Mouse (Mus musculus): ENCODE data around the gene Olfr984. TPM values are rescaled to one million over a fixed set of nuclear protein-coding genes. Genes with fewer than 3 reads are reported as not detected.

Gene Olfr984
- not detected in 2 replicates for polyA plus RNA-seq (2012; ENCODE audit: insufficient read depth, insufficient read length, low replicate concordance, missing spikeins)

GRCm38 (mm10) chr9:40114106-40114505 lies at the start of gene Olfr984:
Gene Olfr984 (minus strand): TSS chr9:40114206.
- TF ChIP-seq POLR2A (IDR thresholded peaks at IDR 0.05; ENCODE audit: insufficient read depth, low read depth, low read length) = no peak
- 82% methylated on average over 2 of the region's 2 CpGs for WGBS
- Histone ChIP-seq H3K4me1 (ENCODE audit: control insufficient read depth, insufficient read depth, low read length) (no peaks in the 10 kb centered on the region; the same call in 1 of the 2 replicates), H3K4me3 (ENCODE audit: insufficient read depth, low read depth, low read length) (no peak within 1 kb of the TSS), H3K27ac (ENCODE audit: insufficient read depth, low read depth, low read length) (no peak within 1 kb of the TSS)

GRCm38 (mm10) chr9:40155118-40155644 lies 41.2 kb upstream of the Olfr984 start:
- 55% methylated on average over 4 of the region's 4 CpGs for WGBS
- TF ChIP-seq CTCF (IDR thresholded peaks at IDR 0.05; ENCODE audit: insufficient read depth, low read depth, low read length) (no peak), POLR2A (IDR thresholded peaks at IDR 0.05; ENCODE audit: insufficient read depth, low read depth, low read length) (no peak)
- H3K27ac ChIP-seq (ENCODE audit: insufficient read depth, low read depth, low read length) = no peak overlapping the region

GRCm38 (mm10) chr9:40141544-40141943 lies 27.5 kb upstream of the Olfr984 start:
- WGBS = 18% methylated on average over 1 of the region's 1 CpGs
- no peak overlapping the region for H3K4me3 ChIP-seq (ENCODE audit: insufficient read depth, low read depth, low read length)
- no peak overlapping the region for H3K27ac ChIP-seq (ENCODE audit: insufficient read depth, low read depth, low read length)
- TF ChIP-seq CTCF (IDR thresholded peaks at IDR 0.05; ENCODE audit: insufficient read depth, low read depth, low read length) (no peak), POLR2A (IDR thresholded peaks at IDR 0.05; ENCODE audit: insufficient read depth, low read depth, low read length) (no peak)
- no peaks in the 10 kb centered on the region for H3K4me1 ChIP-seq (ENCODE audit: control insufficient read depth, insufficient read depth, low read length)

More at GRCm38 (mm10) chr9:40155118-40155644, 41.2 kb upstream of the Olfr984 start:
- Histone ChIP-seq H3K4me3 (ENCODE audit: insufficient read depth, low read depth, low read length) (no peak overlapping the region), H3K4me1 (ENCODE audit: control insufficient read depth, insufficient read depth, low read length) (no peaks in the 10 kb centered on the region)

GRCm38 (mm10) chr9:40139484-40139883 lies 25.5 kb upstream of the Olfr984 start:
- TF ChIP-seq CTCF (IDR thresholded peaks at IDR 0.05; ENCODE audit: insufficient read depth, low read depth, low read length) (no peak), POLR2A (IDR thresholded peaks at IDR 0.05; ENCODE audit: insufficient read depth, low read depth, low read length) (no peak)
- H3K27ac ChIP-seq (ENCODE audit: insufficient read depth, low read depth, low read length) = no peak overlapping the region

DNA sequence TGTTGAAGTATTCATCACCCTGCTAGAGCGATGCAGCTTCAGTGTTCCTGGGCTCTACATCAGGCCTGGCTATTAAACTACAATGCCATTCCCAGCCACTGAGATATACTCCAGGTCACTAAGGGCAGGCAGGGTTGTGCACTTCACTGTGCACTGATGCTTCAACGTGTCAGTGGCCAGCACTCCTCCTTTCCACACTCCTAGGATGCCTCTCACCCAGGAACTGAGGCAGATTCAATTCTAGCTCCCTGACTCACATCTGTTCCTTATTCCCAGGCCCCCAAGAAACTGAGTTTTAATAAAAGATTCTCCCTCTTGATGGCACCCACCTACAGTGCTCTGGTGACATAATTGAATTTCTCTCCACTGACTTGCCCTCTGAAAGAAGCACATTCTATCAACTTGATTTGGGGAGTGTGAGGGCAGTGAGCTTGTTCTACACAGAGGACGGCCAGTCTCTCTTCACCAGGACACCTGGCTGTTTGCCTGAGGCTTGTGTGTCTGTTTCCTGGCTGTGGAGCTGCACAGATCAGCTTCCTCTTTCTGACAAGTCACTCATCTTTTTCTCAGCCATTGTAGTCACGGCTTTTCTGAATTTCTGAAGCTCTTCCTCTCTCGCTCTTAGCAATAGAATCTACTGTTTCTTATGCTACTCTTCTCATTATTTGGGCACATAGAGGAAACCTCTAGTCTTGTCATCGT lies 23.1 kb upstream of the Olfr984 start:
- no peaks in the 10 kb centered on the region for H3K4me1 ChIP-seq (ENCODE audit: control insufficient read depth, insufficient read depth, low read length)
- H3K4me3 ChIP-seq (ENCODE audit: insufficient read depth, low read depth, low read length) = no peak overlapping the region
- H3K27ac ChIP-seq (ENCODE audit: insufficient read depth, low read depth, low read length) = no peak overlapping the region
- TF ChIP-seq POLR2A (IDR thresholded peaks at IDR 0.05; ENCODE audit: insufficient read depth, low read depth, low read length) (no peak), CTCF (IDR thresholded peaks at IDR 0.05; ENCODE audit: insufficient read depth, low read depth, low read length) (no peak)
- WGBS = 84% methylated on average over 6 of the region's 6 CpGs

More at GRCm38 (mm10) chr9:40139484-40139883, 25.5 kb upstream of the Olfr984 start:
- Histone ChIP-seq H3K4me1 (ENCODE audit: control insufficient read depth, insufficient read depth, low read length) (no peaks in the 10 kb centered on the region), H3K4me3 (ENCODE audit: insufficient read depth, low read depth, low read length) (no peak overlapping the region)
- WGBS = 79% methylated on average over 4 of the region's 4 CpGs

- Histone ChIP-seq H3K4me1 (ENCODE audit: control insufficient read depth, insufficient read depth, low read length) (no peaks in the 10 kb centered on the region), H3K27ac (ENCODE audit: insufficient read depth, low read depth, low read length) (no peak overlapping the region), H3K4me3 (ENCODE audit: insufficient read depth, low read depth, low read length) (no peak overlapping the region)
- WGBS = 86% methylated on average over 1 of the region's 1 CpGs
- TF ChIP-seq POLR2A (IDR thresholded peaks at IDR 0.05; ENCODE audit: insufficient read depth, low read depth, low read length) (no peak), CTCF (IDR thresholded peaks at IDR 0.05; ENCODE audit: insufficient read depth, low read depth, low read length) (no peak)
These were observed 16.6 kb upstream of the Olfr984 start for GRCm38 (mm10) chr9:40130556-40130955.

GRCm38 (mm10) chr9:40130084-40130483 lies 16.1 kb upstream of the Olfr984 start, which contains the start of gene Olfr985:
Gene Olfr985 (minus strand): TSS chr9:40130184.
- TF ChIP-seq POLR2A (IDR thresholded peaks at IDR 0.05; ENCODE audit: insufficient read depth, low read depth, low read length) (no peak), CTCF (IDR thresholded peaks at IDR 0.05; ENCODE audit: insufficient read depth, low read depth, low read length) (no peak)
- Histone ChIP-seq H3K4me1 (ENCODE audit: control insufficient read depth, insufficient read depth, low read length) (no peaks in the 10 kb centered on the region), H3K4me3 (ENCODE audit: insufficient read depth, low read depth, low read length) (no peak within 1 kb of the TSS), H3K27ac (ENCODE audit: insufficient read depth, low read depth, low read length) (no peak within 1 kb of the TSS)
- 95% methylated on average over 1 of the region's 1 CpGs for WGBS

GRCm38 (mm10) chr9:40117287-40117659 lies 3.3 kb upstream of the Olfr984 start:
- H3K27ac ChIP-seq (ENCODE audit: insufficient read depth, low read depth, low read length) = no peak overlapping the region
- H3K4me3 ChIP-seq (ENCODE audit: insufficient read depth, low read depth, low read length) = no peak overlapping the region
- H3K4me1 ChIP-seq (ENCODE audit: control insufficient read depth, insufficient read depth, low read length) = no peaks in the 10 kb centered on the region; the same call in 1 of the 2 replicates
- TF ChIP-seq POLR2A (IDR thresholded peaks at IDR 0.05; ENCODE audit: insufficient read depth, low read depth, low read length) (no peak), CTCF (IDR thresholded peaks at IDR 0.05; ENCODE audit: insufficient read depth, low read depth, low read length) (no peak)
- WGBS = 78% methylated on average over 5 of the region's 5 CpGs

DNA sequence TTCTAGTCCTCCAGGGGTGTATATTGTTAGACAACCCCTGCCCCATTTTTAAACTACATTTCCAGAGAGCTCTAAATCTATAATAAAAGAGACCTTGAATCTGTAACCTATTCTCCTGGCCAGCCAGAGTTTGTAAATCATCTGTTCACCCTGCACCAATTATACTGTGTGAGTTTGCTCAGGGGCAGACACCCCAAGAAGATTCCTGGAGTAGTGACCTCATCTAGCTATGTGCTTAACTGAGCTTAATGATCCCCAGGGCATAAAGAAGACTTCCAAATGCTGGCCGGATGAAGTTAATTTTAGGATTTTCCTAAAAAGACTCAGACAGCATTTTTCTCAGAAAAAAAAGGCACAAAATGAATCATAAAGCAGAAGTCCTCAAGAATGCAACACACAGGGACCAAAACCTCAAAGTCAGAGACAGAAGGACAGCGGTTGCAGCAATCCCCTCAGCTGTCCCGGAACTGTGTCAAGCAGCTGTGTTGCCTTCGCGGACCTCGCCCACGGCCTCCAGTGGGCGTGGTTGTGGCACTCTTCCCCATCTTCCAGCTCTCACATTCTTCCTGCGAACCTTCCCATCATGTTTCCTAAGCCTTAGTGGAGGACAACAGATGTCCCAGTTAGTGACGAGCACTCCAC lies 2.8 kb upstream of the Olfr984 start:
- Histone ChIP-seq H3K4me3 (ENCODE audit: insufficient read depth, low read depth, low read length) (no peak overlapping the region), H3K27ac (ENCODE audit: insufficient read depth, low read depth, low read length) (no peak overlapping the region), H3K4me1 (ENCODE audit: control insufficient read depth, insufficient read depth, low read length) (no peaks in the 10 kb centered on the region; the same call in 1 of the 2 replicates)
- no peak for TF ChIP-seq CTCF (IDR thresholded peaks at IDR 0.05; ENCODE audit: insufficient read depth, low read depth, low read length)
- no peak for TF ChIP-seq POLR2A (IDR thresholded peaks at IDR 0.05; ENCODE audit: insufficient read depth, low read depth, low read length)
- 53% methylated on average over 10 of the region's 10 CpGs for WGBS

All from olfactory bulb, adult 2 months (tissue).